Mouse (Mus musculus) kidney, adult 11 months (tissue): ENCODE results near the gene Capn3.

Source experiments
- DNase-seq: peaks from one replicate; pipeline ENCODE4 v3.0.0; 2022

The Capn3 gene

GRCm38 (mm10) chr2:120482506-120483389, 26.9 kb downstream of the Capn3 start:
- DNase-seq = peak; percentile 55

- no peak for DNase-seq
These were observed 28.4 kb downstream of the Capn3 start for GRCm38 (mm10) chr2:120484241-120484640.

- no peak for DNase-seq
These were observed 37.4 kb downstream of the Capn3 start for GRCm38 (mm10) chr2:120493254-120493653.

- no peak for DNase-seq
These were observed 40.7 kb downstream of the Capn3 start for GRCm38 (mm10) chr2:120496511-120496910.

- DNase-seq = no peak
These were observed 44.2 kb downstream of the Capn3 start for GRCm38 (mm10) chr2:120499971-120500471.

- DNase-seq = no peak
These were observed 45.5 kb downstream of the Capn3 start for GRCm38 (mm10) chr2:120501136-120501918.

GRCm38 (mm10) chr2:120501931-120502604, 46.2 kb downstream of the Capn3 start:
- no peak for DNase-seq

- DNase-seq = no peak
These were observed 46.8 kb downstream of the Capn3 start for GRCm38 (mm10) chr2:120502605-120502990.

- DNase-seq = no peak
These were observed 47.3 kb downstream of the Capn3 start for GRCm38 (mm10) chr2:120503094-120503493.

- DNase-seq = no peak
These were observed 48.2 kb downstream of the Capn3 start for GRCm38 (mm10) chr2:120503992-120504391.

GRCm38 (mm10) chr2:120514181-120514580, 58.4 kb downstream of the Capn3 start:
- DNase-seq = no peak

GRCm38 (mm10) chr2:120518547-120519210, 62.9 kb downstream of the Capn3 start:
- DNase-seq = no peak

- no peak for DNase-seq
These were observed 71.0 kb downstream of the Capn3 start for GRCm38 (mm10) chr2:120526771-120527170.

- DNase-seq = no peak
These were observed 73.7 kb downstream of the Capn3 start for GRCm38 (mm10) chr2:120529531-120529930.

GRCm38 (mm10) chr2:120531223-120531622, 75.4 kb downstream of the Capn3 start:
- DNase-seq = no peak

- no peak for DNase-seq
These were observed 83.5 kb downstream of the Capn3 start for GRCm38 (mm10) chr2:120539333-120539732.

- DNase-seq = peak; percentile 87
These were observed 84.0 kb downstream of the Capn3 start for GRCm38 (mm10) chr2:120539778-120540208.

GRCm38 (mm10) chr2:120544732-120545131, 88.9 kb downstream of the Capn3 start:
- no peak for DNase-seq
